Mouse (Mus musculus): ENCODE results near the gene Gstm1. TPM values are rescaled to one million over a fixed set of nuclear protein-coding genes. Genes with fewer than 3 reads are reported as not detected.
"Not testable (repeated sequence)": the region's sequence is repeated elsewhere in the genome, so short reads cannot be mapped to it uniquely, and the experiment has no call there.

Gene Gstm1
- polyA plus RNA-seq, 1 experiment, result 124 TPM

GRCm38 (mm10) chr3:108010286-108010685, 7.5 kb downstream of the Gstm1 start:
- DNase-seq, result no peak
- WGBS, result 83% methylated on average over 2 of the region's 2 CpGs
- H3K27me3 ChIP-seq (ENCODE audit: control insufficient read depth, insufficient read depth, low read length), result no peaks in the 10 kb centered on the region
- no peaks in the 10 kb centered on the region for H3K36me3 ChIP-seq (ENCODE audit: control insufficient read depth, insufficient read depth, low read length)
- TF ChIP-seq POLR2A (IDR thresholded peaks at IDR 0.05; ENCODE audit: control insufficient read depth, extremely low read depth, insufficient read depth, low read length, poor library complexity) (no peak), CTCF (IDR thresholded peaks at IDR 0.05; ENCODE audit: borderline replicate concordance, control insufficient read depth, extremely low read depth, insufficient read depth, low read length, poor library complexity) (no peak)
- H3K27ac ChIP-seq (ENCODE audit: control insufficient read depth, insufficient read depth, low read length), result no peak overlapping the region
- H3K4me3 ChIP-seq (ENCODE audit: control insufficient read depth, insufficient read depth, low read length), result no peak overlapping the region
- H3K4me1 ChIP-seq (replicated peaks; ENCODE audit: control insufficient read depth, insufficient read depth, low read length), result no peaks in the 10 kb centered on the region

DNA sequence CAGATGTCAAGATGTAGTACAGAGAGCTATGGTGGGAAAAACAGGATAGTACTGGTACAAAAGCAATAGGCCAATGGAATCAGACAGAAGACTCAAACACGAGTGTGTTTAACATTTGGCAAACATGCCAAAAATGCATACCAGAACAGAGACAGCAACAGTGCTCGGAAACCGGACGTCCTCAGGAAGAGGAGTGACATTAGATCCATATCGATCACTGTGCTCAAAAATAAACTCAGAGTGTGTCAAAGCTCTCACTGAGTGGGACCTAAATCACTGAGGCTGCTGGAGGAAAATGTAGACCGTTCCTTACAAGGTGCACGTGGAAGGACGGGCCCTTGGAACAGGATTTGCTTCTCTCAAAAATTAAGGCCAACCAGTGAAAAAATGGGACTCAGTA, 15.8 kb downstream of the Gstm1 start:
- DNase-seq, result no peak

DNA sequence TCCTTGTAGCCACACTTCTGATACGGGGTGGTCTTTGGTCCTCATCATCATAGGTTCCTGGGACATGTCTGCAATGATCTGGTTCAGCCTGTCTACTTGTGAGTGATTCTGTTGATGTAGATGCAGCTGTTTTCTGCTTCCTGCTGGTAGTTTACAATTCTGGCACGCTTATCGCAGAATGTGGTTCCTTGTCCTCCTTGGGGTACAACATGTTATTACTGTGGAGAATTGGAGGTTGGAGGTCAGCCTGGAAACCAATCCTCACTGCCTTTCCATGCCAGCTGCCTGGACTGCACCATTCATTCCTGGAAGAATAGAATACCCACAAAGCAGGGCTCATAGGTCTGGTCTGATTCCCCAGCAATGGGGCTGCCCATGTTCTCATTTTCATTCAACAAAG, 18.3 kb downstream of the Gstm1 start:
- no peak overlapping the region for H3K27ac ChIP-seq (ENCODE audit: control insufficient read depth, insufficient read depth, low read length)
- H3K36me3 ChIP-seq (ENCODE audit: control insufficient read depth, insufficient read depth, low read length), result no peaks in the 10 kb centered on the region
- no peak overlapping the region for H3K4me3 ChIP-seq (ENCODE audit: control insufficient read depth, insufficient read depth, low read length)
- no peaks in the 10 kb centered on the region for H3K4me1 ChIP-seq (replicated peaks; ENCODE audit: control insufficient read depth, insufficient read depth, low read length)
- WGBS, result 98% methylated on average over 3 of the region's 3 CpGs
- no peaks in the 10 kb centered on the region for H3K27me3 ChIP-seq (ENCODE audit: control insufficient read depth, insufficient read depth, low read length)
- DNase-seq, result no peak
- TF ChIP-seq CTCF (IDR thresholded peaks at IDR 0.05; ENCODE audit: borderline replicate concordance, control insufficient read depth, extremely low read depth, insufficient read depth, low read length, poor library complexity), result no peak

More for the DNA sequence above, 15.8 kb downstream of the Gstm1 start:
- H3K27ac ChIP-seq (ENCODE audit: control insufficient read depth, insufficient read depth, low read length), result no peak overlapping the region
- no peaks in the 10 kb centered on the region for H3K36me3 ChIP-seq (ENCODE audit: control insufficient read depth, insufficient read depth, low read length)
- WGBS, result 72% methylated on average over 8 of the region's 8 CpGs
- TF ChIP-seq CTCF (IDR thresholded peaks at IDR 0.05; ENCODE audit: borderline replicate concordance, control insufficient read depth, extremely low read depth, insufficient read depth, low read length, poor library complexity), result no peak
- TF ChIP-seq POLR2A (IDR thresholded peaks at IDR 0.05; ENCODE audit: control insufficient read depth, extremely low read depth, insufficient read depth, low read length, poor library complexity), result no peak
- no peaks in the 10 kb centered on the region for H3K4me1 ChIP-seq (replicated peaks; ENCODE audit: control insufficient read depth, insufficient read depth, low read length)
- no peaks in the 10 kb centered on the region for H3K27me3 ChIP-seq (ENCODE audit: control insufficient read depth, insufficient read depth, low read length)
- no peak overlapping the region for H3K4me3 ChIP-seq (ENCODE audit: control insufficient read depth, insufficient read depth, low read length)

GRCm38 (mm10) chr3:107998591-107998990, 19.2 kb downstream of the Gstm1 start:
- no peaks in the 10 kb centered on the region for H3K27me3 ChIP-seq (ENCODE audit: control insufficient read depth, insufficient read depth, low read length)
- no peak overlapping the region for H3K27ac ChIP-seq (ENCODE audit: control insufficient read depth, insufficient read depth, low read length)
- WGBS, result 96% methylated on average over 3 of the region's 3 CpGs
- no peaks in the 10 kb centered on the region for H3K36me3 ChIP-seq (ENCODE audit: control insufficient read depth, insufficient read depth, low read length)
- TF ChIP-seq POLR2A (IDR thresholded peaks at IDR 0.05; ENCODE audit: control insufficient read depth, extremely low read depth, insufficient read depth, low read length, poor library complexity), result no peak
- TF ChIP-seq CTCF (IDR thresholded peaks at IDR 0.05; ENCODE audit: borderline replicate concordance, control insufficient read depth, extremely low read depth, insufficient read depth, low read length, poor library complexity), result no peak
- no peaks in the 10 kb centered on the region for H3K4me1 ChIP-seq (replicated peaks; ENCODE audit: control insufficient read depth, insufficient read depth, low read length)
- H3K4me3 ChIP-seq (ENCODE audit: control insufficient read depth, insufficient read depth, low read length), result no peak overlapping the region
- no peak for DNase-seq

DNA sequence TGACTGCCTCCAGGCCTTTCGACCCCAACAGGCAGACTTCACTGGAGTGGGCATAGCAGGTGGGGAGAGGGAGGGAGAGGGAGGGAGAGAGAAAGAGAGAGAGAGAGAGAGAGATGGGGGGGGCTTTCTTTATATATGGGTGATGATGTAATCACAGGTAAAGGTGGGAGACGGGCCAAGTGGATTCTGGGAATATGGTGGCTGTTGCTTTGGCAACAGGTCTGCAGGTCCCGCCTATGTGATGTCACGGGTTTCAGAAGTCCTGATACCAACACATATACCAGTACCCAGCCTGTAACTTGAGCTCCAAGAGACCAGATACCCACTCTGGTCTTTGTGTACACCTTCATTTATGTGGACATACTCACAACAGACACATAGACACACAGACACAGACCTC, 21.2 kb downstream of the Gstm1 start:
- TF ChIP-seq CTCF (IDR thresholded peaks at IDR 0.05; ENCODE audit: borderline replicate concordance, control insufficient read depth, extremely low read depth, insufficient read depth, low read length, poor library complexity), result no peak
- TF ChIP-seq POLR2A (IDR thresholded peaks at IDR 0.05; ENCODE audit: control insufficient read depth, extremely low read depth, insufficient read depth, low read length, poor library complexity), result no peak
- WGBS, result 93% methylated on average over 4 of the region's 4 CpGs

GRCm38 (mm10) chr3:107995974-107996373, 21.8 kb downstream of the Gstm1 start:
- not testable (repeated sequence) for H3K4me1 ChIP-seq (replicated peaks; ENCODE audit: control insufficient read depth, insufficient read depth, low read length); H3K4me3 ChIP-seq (ENCODE audit: control insufficient read depth, insufficient read depth, low read length); H3K27me3 ChIP-seq (ENCODE audit: control insufficient read depth, insufficient read depth, low read length); H3K36me3 ChIP-seq (ENCODE audit: control insufficient read depth, insufficient read depth, low read length); H3K27ac ChIP-seq (ENCODE audit: control insufficient read depth, insufficient read depth, low read length); DNase-seq
- WGBS, result 97% methylated on average over 2 of the region's 2 CpGs

More for the DNA sequence above, 21.2 kb downstream of the Gstm1 start:
- no peaks in the 10 kb centered on the region for H3K36me3 ChIP-seq (ENCODE audit: control insufficient read depth, insufficient read depth, low read length)
- H3K27me3 ChIP-seq (ENCODE audit: control insufficient read depth, insufficient read depth, low read length), result no peaks in the 10 kb centered on the region
- no peak overlapping the region for H3K27ac ChIP-seq (ENCODE audit: control insufficient read depth, insufficient read depth, low read length)
- H3K4me3 ChIP-seq (ENCODE audit: control insufficient read depth, insufficient read depth, low read length), result no peak overlapping the region
- H3K4me1 ChIP-seq (replicated peaks; ENCODE audit: control insufficient read depth, insufficient read depth, low read length), result no peaks in the 10 kb centered on the region
- DNase-seq, result no peak

GRCm38 (mm10) chr3:107986041-107986562, 31.7 kb downstream of the Gstm1 start, which contains the start of gene Gstm2:
Gstm2 (minus strand) TSS chr3:107986453.
- Histone ChIP-seq H3K36me3 (ENCODE audit: control insufficient read depth, insufficient read depth, low read length) (no peaks in the 10 kb centered on the region), H3K4me3 (ENCODE audit: control insufficient read depth, insufficient read depth, low read length) (no peak within 1 kb of the TSS), H3K4me1 (replicated peaks; ENCODE audit: control insufficient read depth, insufficient read depth, low read length) (no peaks in the 10 kb centered on the region), H3K27ac (ENCODE audit: control insufficient read depth, insufficient read depth, low read length) (no peak within 1 kb of the TSS), H3K27me3 (ENCODE audit: control insufficient read depth, insufficient read depth, low read length) (no peaks in the 10 kb centered on the region)
- no peak for DNase-seq
- 83% methylated on average over 8 of the region's 8 CpGs for WGBS
- TF ChIP-seq POLR2A (IDR thresholded peaks at IDR 0.05; ENCODE audit: control insufficient read depth, extremely low read depth, insufficient read depth, low read length, poor library complexity) (no peak), CTCF (IDR thresholded peaks at IDR 0.05; ENCODE audit: borderline replicate concordance, control insufficient read depth, extremely low read depth, insufficient read depth, low read length, poor library complexity) (no peak)

- not testable (repeated sequence) for H3K36me3 ChIP-seq (ENCODE audit: control insufficient read depth, insufficient read depth, low read length); H3K4me3 ChIP-seq (ENCODE audit: control insufficient read depth, insufficient read depth, low read length); H3K4me1 ChIP-seq (replicated peaks; ENCODE audit: control insufficient read depth, insufficient read depth, low read length); DNase-seq; H3K27ac ChIP-seq (ENCODE audit: control insufficient read depth, insufficient read depth, low read length); H3K27me3 ChIP-seq (ENCODE audit: control insufficient read depth, insufficient read depth, low read length)
- WGBS, result 98% methylated on average over 2 of the region's 2 CpGs
These were observed 32.6 kb downstream of the Gstm1 start for GRCm38 (mm10) chr3:107985141-107985540.

All from thymus, adult 2 months (tissue).